Mouse (Mus musculus): ENCODE data around the gene Cxcr2.

Gene Cxcr2

DNA sequence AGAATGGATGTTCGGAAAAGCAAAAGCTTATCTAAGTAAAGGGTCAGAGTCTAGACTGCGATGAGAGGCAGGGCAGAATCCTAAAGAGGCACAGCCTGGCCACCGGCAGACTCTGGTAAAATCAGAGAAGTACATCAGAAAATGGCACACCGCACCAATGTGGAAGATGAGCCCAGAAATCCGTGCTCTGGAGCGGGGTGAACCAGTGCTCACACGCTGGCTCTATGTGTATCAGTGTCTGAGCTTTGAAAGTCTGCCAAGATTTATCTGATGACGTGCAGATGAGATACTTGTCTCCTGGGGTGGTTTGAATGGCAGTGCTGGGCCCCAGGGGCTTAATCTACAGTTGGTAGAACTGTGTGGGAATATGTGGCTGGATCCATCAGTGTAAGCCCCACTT lies 45.3 kb downstream of the Cxcr2 start:
- no peak for DNase-seq

- DNase-seq: no peak
These were observed 47.5 kb downstream of the Cxcr2 start for GRCm38 (mm10) chr1:74201048-74201844.

GRCm38 (mm10) chr1:74203457-74203856 lies 49.7 kb downstream of the Cxcr2 start:
- DNase-seq: no peak

DNA sequence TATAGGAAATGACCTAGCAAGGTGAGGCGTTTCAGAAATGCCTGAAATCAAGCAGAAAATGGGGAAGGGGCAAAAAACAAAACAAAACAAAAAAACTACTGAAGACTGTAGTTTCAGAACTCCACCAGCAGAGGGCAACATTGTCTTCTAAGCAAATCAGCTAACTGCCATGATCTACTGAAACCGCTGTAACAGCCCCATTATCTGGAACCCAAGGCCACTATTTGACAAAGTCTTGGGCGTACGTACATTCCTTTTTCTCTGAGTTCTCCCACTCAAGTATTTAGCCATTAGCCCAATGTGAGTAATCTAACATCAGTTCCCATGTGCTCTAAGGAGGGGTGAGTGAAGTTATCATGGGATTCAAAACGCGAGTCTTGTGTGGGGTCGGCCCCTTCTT lies 52.1 kb downstream of the Cxcr2 start:
- DNase-seq: no peak

- no peak for DNase-seq
These were observed 52.9 kb downstream of the Cxcr2 start for GRCm38 (mm10) chr1:74206642-74207041.

DNA sequence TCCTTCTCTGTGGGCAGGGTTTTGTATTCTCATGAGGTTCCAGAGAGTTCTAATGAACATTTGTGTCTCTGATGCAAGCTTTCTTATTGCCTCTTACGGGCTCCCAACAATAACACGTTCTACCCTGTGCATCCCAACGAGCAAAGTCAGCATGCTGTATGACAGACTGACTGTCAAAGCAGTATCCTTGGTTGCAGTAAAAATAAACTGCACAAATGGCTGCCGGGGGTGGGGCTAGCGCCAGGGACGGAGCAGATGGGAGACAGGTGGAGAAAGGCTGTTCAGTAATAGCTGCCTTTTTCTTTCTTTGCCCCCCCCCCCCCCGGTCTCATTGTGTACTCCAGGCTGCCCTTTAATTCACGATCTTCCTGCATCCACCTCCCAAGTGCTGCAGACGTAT lies 54.1 kb downstream of the Cxcr2 start:
- DNase-seq: peak; percentile 8

DNA sequence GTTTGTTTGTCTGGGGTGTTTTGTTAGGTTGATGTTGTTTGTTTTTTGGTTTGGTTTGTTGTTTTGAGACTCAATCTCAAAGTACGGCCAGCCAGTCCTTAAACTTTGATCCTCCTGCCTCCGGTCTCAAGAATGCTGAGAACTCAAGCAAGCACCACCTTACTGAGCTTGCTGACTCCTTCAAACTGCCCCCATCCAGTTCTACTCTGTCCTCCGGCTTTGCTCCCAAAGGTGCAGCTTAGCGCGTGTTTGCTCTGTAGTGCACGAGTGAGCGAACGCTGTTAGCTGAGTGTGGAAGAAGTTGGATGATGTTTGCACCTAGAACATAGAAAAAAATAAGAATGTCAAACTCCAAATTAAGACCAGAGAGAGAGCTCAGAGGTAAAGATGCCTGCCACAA lies 55.2 kb downstream of the Cxcr2 start:
- no peak for DNase-seq
